Mouse (Mus musculus) heart, embryonic 16.5 days (tissue): ENCODE data around the gene Fnbp1l. TPM values are rescaled to one million over a fixed set of nuclear protein-coding genes. Genes with fewer than 3 reads are reported as not detected.

Experiments used
- ATAC-seq: fragments of 200-750 bp; cut with Nextera tagmentation; replicated peaks from 2 replicates; pipeline ENCODE4 v1.8.0; 2017; ENCODE audit warnings: moderate number of reproducible peaks; ENCODE audit not compliant: insufficient read depth, low FRiP score; ENCODE audit errors: extremely low read depth
- H3K27ac ChIP-seq: fragments of 300-500 bp; sonication (generic); 2 replicates; pipeline ENCODE4 v1.5.1; 2014; ENCODE audit warnings: mild to moderate bottlenecking, low read length, control low read depth, moderate library complexity
- H3K27me3 ChIP-seq: fragments of 300-500 bp; sonication (generic); 2 replicates; pipeline ENCODE4 v1.6.1; 2014; ENCODE audit warnings: low read length, mixed read lengths; ENCODE audit not compliant: control insufficient read depth, insufficient read depth
- H3K36me3 ChIP-seq: fragments of 300-500 bp; sonication (generic); 2 replicates; pipeline ENCODE4 v1.6.1; 2014; ENCODE audit not compliant: control insufficient read depth, insufficient read depth
- H3K4me1 ChIP-seq: fragments of 300-500 bp; sonication (generic); 2 replicates; pipeline ENCODE4 v1.6.1; 2014; ENCODE audit warnings: low read length, mixed read lengths; ENCODE audit not compliant: control insufficient read depth, insufficient read depth
- H3K4me2 ChIP-seq: fragments of 300-500 bp; sonication (generic); 2 replicates; pipeline ENCODE4 v1.6.1; 2014; ENCODE audit warnings: low read depth, mild to moderate bottlenecking, control low read depth, low read length
- H3K4me3 ChIP-seq: fragments of 300-500 bp; sonication (generic); 2 replicates; pipeline ENCODE4 v1.5.1; 2014; ENCODE audit warnings: mild to moderate bottlenecking, control low read depth, low read length
- H3K9ac ChIP-seq: fragments of 300-500 bp; sonication (generic); 2 replicates; pipeline ENCODE4 v1.6.1; 2014; ENCODE audit warnings: low read length, control low read depth
- H3K9me3 ChIP-seq: fragments of 300-500 bp; sonication (generic); replicated peaks from 2 replicates; pipeline ENCODE4 v1.6.1; 2016; ENCODE audit warnings: low read length; ENCODE audit not compliant: control insufficient read depth
- WGBS: fragments of 180-500 bp; shearing (Covaris S2); extraction: QIAGEN DNeasy Blood & Tissue Kit; methylation state at CpG from one replicate; pipeline ENCODE4 v1.1.7; 2014; 5-methylcytosine and 5-hydroxymethylcytosine counted together
- polyA plus RNA-seq: library from polyadenylated mRNA; unstranded; fragments of >200 nt; fragmentation: Nextera tagmentation; extraction: Ambion mirVana; gene quantifications from 2 replicates; pipeline ENCODE4 v1.2.1, GENCODE M21; 2015

Gene Fnbp1l
- polyA plus RNA-seq, 1 experiment from 2014 or later: 22.9 TPM

GRCm38 (mm10) chr3:122635246-122635645, 15.7 kb upstream of the Fnbp1l start:
- Histone ChIP-seq H3K4me1 (no peaks in the 10 kb centered on the region), H3K36me3 (no peaks in the 10 kb centered on the region), H3K27ac (peak overlapping the region; percentile 33), H3K27me3 (no peaks in the 10 kb centered on the region), H3K9me3 (no peaks in the 10 kb centered on the region), H3K4me2 (peak overlapping the region; percentile 38), H3K4me3 (no peak overlapping the region), H3K9ac (no peak overlapping the region)
- 23% methylated on average over 12 of the region's 12 CpGs for WGBS
- ATAC-seq: no peak

DNA sequence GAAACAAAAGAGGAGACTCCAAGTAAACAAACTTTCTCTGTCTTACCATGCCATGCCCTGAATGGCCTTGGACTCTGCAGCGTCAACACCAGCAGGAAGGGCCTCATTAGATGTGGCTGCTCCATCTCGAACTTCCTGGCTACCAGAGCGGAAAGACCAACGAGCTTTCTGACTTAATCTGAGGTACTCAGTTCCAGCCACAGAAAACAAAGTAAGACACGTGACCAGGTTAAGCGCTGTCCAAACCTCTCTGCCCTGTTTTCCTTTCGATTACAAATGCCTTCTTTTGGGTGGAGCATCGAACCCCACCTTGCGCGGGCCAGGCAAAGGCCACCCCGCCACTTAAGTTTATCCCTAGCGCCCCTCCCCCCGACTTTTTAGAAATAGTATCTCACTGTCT, 10.1 kb upstream of the Fnbp1l start:
- 12% methylated on average over 13 of the region's 13 CpGs for WGBS
- Histone ChIP-seq H3K4me1 (no peaks in the 10 kb centered on the region; the same call in 1 of the 2 replicates), H3K4me2 (peak overlapping the region; percentile 61), H3K27me3 (no peaks in the 10 kb centered on the region), H3K9ac (peak overlapping the region; percentile 44; the same call in 1 of the 2 replicates), H3K27ac (0 out of 2 replicates have a peak overlapping the region, but pooled peaks have one; percentile 11), H3K4me3 (peak overlapping the region; percentile 43), H3K36me3 (no peaks in the 10 kb centered on the region), H3K9me3 (no peaks in the 10 kb centered on the region)
- ATAC-seq: peak; percentile 73; the same call in 1 of the 2 replicates

GRCm38 (mm10) chr3:122628956-122629355, 9.4 kb upstream of the Fnbp1l start:
- WGBS: 69% methylated on average over 3 of the region's 3 CpGs
- Histone ChIP-seq H3K4me3 (no peak overlapping the region), H3K27me3 (no peaks in the 10 kb centered on the region), H3K4me2 (no peak overlapping the region), H3K27ac (0 out of 2 replicates have a peak overlapping the region, but pooled peaks have one; percentile 11), H3K4me1 (no peaks in the 10 kb centered on the region; the same call in 1 of the 2 replicates), H3K36me3 (no peaks in the 10 kb centered on the region), H3K9me3 (no peaks in the 10 kb centered on the region), H3K9ac (no peak overlapping the region)
- ATAC-seq: no peak

- H3K4me1 ChIP-seq: no peaks in the 10 kb centered on the region; the same call in 1 of the 2 replicates
- WGBS: 86% methylated on average over 10 of the region's 10 CpGs
- no peak overlapping the region for H3K9ac ChIP-seq
- ATAC-seq: no peak
- no peak overlapping the region for H3K27ac ChIP-seq
- H3K36me3 ChIP-seq: no peaks in the 10 kb centered on the region
- no peak overlapping the region for H3K4me3 ChIP-seq
- H3K4me2 ChIP-seq: no peak overlapping the region
- no peaks in the 10 kb centered on the region for H3K9me3 ChIP-seq
- no peaks in the 10 kb centered on the region for H3K27me3 ChIP-seq
Measured at GRCm38 (mm10) chr3:122628546-122628945, 9.0 kb upstream of the Fnbp1l start.

DNA sequence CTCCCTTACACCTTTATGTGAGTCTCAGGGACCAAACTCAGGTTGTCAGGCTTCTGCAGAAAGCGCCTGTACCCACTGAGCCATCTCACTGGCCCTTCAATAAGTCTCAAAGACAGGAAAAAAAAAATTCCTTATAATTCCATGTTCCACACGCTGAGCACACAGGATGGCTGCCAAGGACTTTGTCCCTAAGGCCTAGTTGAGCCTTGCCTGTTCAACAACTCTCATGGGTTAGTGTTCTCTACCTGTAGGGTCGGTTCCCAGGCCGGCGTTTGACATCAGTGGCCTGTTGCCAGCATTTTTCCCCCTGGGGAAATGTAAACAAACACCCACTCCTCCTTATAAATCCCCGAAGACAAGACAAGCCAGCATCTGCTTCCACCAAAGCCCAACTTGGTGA, 8.3 kb upstream of the Fnbp1l start:
- Histone ChIP-seq H3K4me3 (no peak overlapping the region), H3K36me3 (no peaks in the 10 kb centered on the region), H3K9me3 (no peaks in the 10 kb centered on the region), H3K4me1 (no peaks in the 10 kb centered on the region; the same call in 1 of the 2 replicates), H3K9ac (no peak overlapping the region), H3K27ac (no peak overlapping the region), H3K4me2 (no peak overlapping the region), H3K27me3 (no peaks in the 10 kb centered on the region)
- WGBS: 78% methylated on average over 6 of the region's 6 CpGs
- no peak for ATAC-seq

GRCm38 (mm10) chr3:122624591-122624990, 5.1 kb upstream of the Fnbp1l start:
- H3K27me3 ChIP-seq: no peaks in the 10 kb centered on the region
- ATAC-seq: no peak
- H3K9me3 ChIP-seq: no peaks in the 10 kb centered on the region
- 45% methylated on average over 6 of the region's 6 CpGs for WGBS
- no peak overlapping the region for H3K27ac ChIP-seq
- H3K4me1 ChIP-seq: peaks cover 5% of the 10 kb centered on the region
- no peak overlapping the region for H3K4me2 ChIP-seq
- H3K36me3 ChIP-seq: no peaks in the 10 kb centered on the region
- H3K4me3 ChIP-seq: no peak overlapping the region
- no peak overlapping the region for H3K9ac ChIP-seq

GRCm38 (mm10) chr3:122620285-122620931, 893 bp upstream of the Fnbp1l start:
- Histone ChIP-seq H3K4me3 (peak overlapping the region; percentile 91), H3K36me3 (no peaks in the 10 kb centered on the region), H3K27ac (peak overlapping the region; percentile 98), H3K9ac (peak overlapping the region; percentile 97), H3K27me3 (no peaks in the 10 kb centered on the region), H3K4me1 (peaks cover 8% of the 10 kb centered on the region), H3K4me2 (peak overlapping the region; percentile 87), H3K9me3 (no peaks in the 10 kb centered on the region)
- peak; percentile 25 for ATAC-seq
- under 1% methylated on average over 21 of the region's 21 CpGs for WGBS

DNA sequence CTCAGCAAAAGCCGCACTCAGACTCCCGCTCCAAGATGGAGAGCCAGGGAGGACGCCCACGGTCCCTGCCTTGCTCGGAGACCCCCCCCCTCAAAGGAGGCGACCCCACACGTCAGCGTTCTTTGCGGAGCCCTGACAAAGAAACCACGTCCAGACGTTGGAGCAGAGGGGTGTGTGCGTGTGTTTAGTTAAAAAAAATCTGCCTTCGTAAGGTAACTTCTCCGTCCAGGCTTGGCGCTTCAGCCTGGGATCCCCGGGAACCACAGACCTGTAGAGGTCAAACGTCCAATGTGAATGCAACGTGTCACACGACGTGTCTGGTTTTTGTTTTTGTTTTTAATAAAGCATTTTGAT, 393 bp upstream of the Fnbp1l start:
- WGBS: under 1% methylated on average over 20 of the region's 20 CpGs
- H3K27ac ChIP-seq: peak overlapping the region; percentile 98
- peak; percentile 11 for ATAC-seq

DNA sequence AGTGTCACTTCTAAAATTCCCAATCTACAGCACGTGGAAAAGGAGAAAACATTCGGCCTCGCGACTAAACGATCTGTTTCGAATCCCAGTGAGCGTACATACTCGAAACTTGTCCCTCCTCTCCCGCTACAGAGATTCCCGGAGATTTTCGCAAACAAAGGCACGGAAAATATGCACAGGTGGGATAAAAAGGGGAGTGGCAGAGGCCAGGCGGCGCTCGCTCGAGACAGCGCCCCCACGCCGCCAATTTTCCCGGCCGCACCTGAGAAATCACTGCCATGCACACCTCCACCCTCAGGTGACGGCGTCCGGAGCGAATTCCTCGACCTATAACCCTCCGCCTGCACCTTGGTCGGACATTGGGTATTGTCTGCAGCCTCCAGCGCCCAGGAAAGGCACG, 1.1 kb downstream of the Fnbp1l start:
- Histone ChIP-seq H3K4me2 (peak overlapping the region; percentile 87), H3K36me3 (no peaks in the 10 kb centered on the region), H3K27ac (peak overlapping the region; percentile 98), H3K4me1 (peaks cover 8% of the 10 kb centered on the region), H3K4me3 (peak overlapping the region; percentile 91), H3K9ac (peak overlapping the region; percentile 97), H3K9me3 (no peaks in the 10 kb centered on the region), H3K27me3 (no peaks in the 10 kb centered on the region)
- no peak for ATAC-seq
- WGBS: 1% methylated on average over 30 of the region's 30 CpGs

More for the DNA sequence above, 393 bp upstream of the Fnbp1l start:
- no peaks in the 10 kb centered on the region for H3K27me3 ChIP-seq
- peak overlapping the region; percentile 97 for H3K9ac ChIP-seq
- H3K4me1 ChIP-seq: peaks cover 8% of the 10 kb centered on the region
- H3K4me2 ChIP-seq: peak overlapping the region; percentile 87
- H3K9me3 ChIP-seq: no peaks in the 10 kb centered on the region
- no peaks in the 10 kb centered on the region for H3K36me3 ChIP-seq
- H3K4me3 ChIP-seq: peak overlapping the region; percentile 91
